Mouse (Mus musculus): ENCODE results near the gene Gm20518. TPM values are rescaled to one million over a fixed set of nuclear protein-coding genes. Genes with fewer than 3 reads are reported as not detected.

The Gm20518 gene
- polyA plus RNA-seq, 1 experiment = 0.08 TPM

- no peaks in the 10 kb centered on the region for H3K79me2 ChIP-seq (ENCODE audit: control insufficient read depth, insufficient read depth)
- H3K27me3 ChIP-seq (ENCODE audit: control insufficient read depth, insufficient read depth, insufficient read length) = no peaks in the 10 kb centered on the region
- H3ac ChIP-seq (ENCODE audit: control insufficient read depth, insufficient read length) = no peak within 1 kb of the TSS
- no peak within 1 kb of the TSS for H3K4me2 ChIP-seq (ENCODE audit: low read depth)
- no peak within 1 kb of the TSS for H3K4me3 ChIP-seq
- H3K36me3 ChIP-seq (ENCODE audit: control insufficient read depth, insufficient read depth) = peaks cover 8% of the 10 kb centered on the region
- no peak for TF ChIP-seq E2F4 (IDR thresholded peaks at IDR 0.05; ENCODE audit: insufficient read depth)
- TF ChIP-seq REST (IDR thresholded peaks at IDR 0.05; ENCODE audit: insufficient read depth, insufficient read length) = no peak
- no peak for TF ChIP-seq POLR2A (IDR thresholded peaks at IDR 0.05; ENCODE audit: insufficient read length, low read depth)
- TF ChIP-seq MYOG (IDR thresholded peaks at IDR 0.05; ENCODE audit: control insufficient read depth in 1 of 3, insufficient read depth in 1 of 3, insufficient read length in 2 of 3, low read depth in 2 of 3) = no peak
- no peak for TF ChIP-seq POLR2AphosphoS2 (IDR thresholded peaks at IDR 0.05; ENCODE audit: insufficient read length, low read depth)
- no peak for TF ChIP-seq USF1 (IDR thresholded peaks at IDR 0.05; ENCODE audit: low read depth)
- no peak for TF ChIP-seq CEBPB (IDR thresholded peaks at IDR 0.05; ENCODE audit: insufficient read depth, poor library complexity, severe bottlenecking)
- TF ChIP-seq TCF3 (IDR thresholded peaks at IDR 0.05; ENCODE audit: insufficient read length, low read depth) = no peak
Observed at GRCm38 (mm10) chr16:17898462-17898861, 7.0 kb upstream of the Gm20518 start, which contains the start of the genes Dgcr2 and Tssk2. Dgcr2 (minus strand) TSS chr16:17898562. Tssk2 (plus strand) TSS chr16:17898637.

DNA sequence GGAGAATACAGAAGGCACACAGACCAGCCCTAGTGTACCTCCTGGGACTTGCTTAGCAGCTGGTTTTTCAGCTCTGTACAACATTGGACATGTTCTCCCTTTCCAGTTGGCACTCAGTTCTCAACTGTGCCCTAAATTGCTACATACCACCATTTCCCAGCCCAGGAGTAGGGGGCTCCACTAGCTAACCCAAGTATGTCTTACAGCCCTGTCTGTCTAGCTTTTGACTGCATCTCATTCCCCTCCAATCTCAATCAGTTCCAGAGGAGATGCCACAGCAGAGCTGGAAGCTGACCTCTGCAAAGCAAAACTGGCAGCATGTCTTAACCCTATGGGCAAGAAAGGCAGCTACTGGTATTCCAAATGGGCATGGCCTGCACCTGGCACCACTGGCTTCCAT lies 4.6 kb upstream of the Gm20518 start:
- no peak overlapping the region for H3K4me2 ChIP-seq (ENCODE audit: low read depth)
- no peaks in the 10 kb centered on the region for H3K27me3 ChIP-seq (ENCODE audit: control insufficient read depth, insufficient read depth, insufficient read length)
- no peak overlapping the region for H3ac ChIP-seq (ENCODE audit: control insufficient read depth, insufficient read length)
- TF ChIP-seq SRF (IDR thresholded peaks at IDR 0.05; ENCODE audit: control insufficient read depth, insufficient read length, low read depth) = no peak
- no peak for TF ChIP-seq REST (IDR thresholded peaks at IDR 0.05; ENCODE audit: insufficient read depth, insufficient read length)
- no peak for TF ChIP-seq POLR2A (IDR thresholded peaks at IDR 0.05; ENCODE audit: insufficient read length, low read depth)
- no peak for TF ChIP-seq CEBPB (IDR thresholded peaks at IDR 0.05; ENCODE audit: insufficient read depth, poor library complexity, severe bottlenecking)
- TF ChIP-seq E2F4 (IDR thresholded peaks at IDR 0.05; ENCODE audit: insufficient read depth) = no peak
- TF ChIP-seq TCF12 (IDR thresholded peaks at IDR 0.05; ENCODE audit: insufficient read depth, poor library complexity, severe bottlenecking) = no peak
- no peak for TF ChIP-seq POLR2AphosphoS2 (IDR thresholded peaks at IDR 0.05; ENCODE audit: insufficient read length, low read depth)
- TF ChIP-seq MYOG (IDR thresholded peaks at IDR 0.05; ENCODE audit: control insufficient read depth in 1 of 3, insufficient read depth in 1 of 3, insufficient read length in 2 of 3, low read depth in 2 of 3) = no peak
- TF ChIP-seq USF1 (IDR thresholded peaks at IDR 0.05; ENCODE audit: low read depth) = no peak
- TF ChIP-seq MAX (IDR thresholded peaks at IDR 0.05; ENCODE audit: low read depth) = no peak
- no peak for TF ChIP-seq TCF3 (IDR thresholded peaks at IDR 0.05; ENCODE audit: insufficient read length, low read depth)
- no peak for TF ChIP-seq MYOD1 (IDR thresholded peaks at IDR 0.05; ENCODE audit: control insufficient read depth in 1 of 3, insufficient read length in 2 of 3, low read depth in 2 of 3)
- H3K79me2 ChIP-seq (ENCODE audit: control insufficient read depth, insufficient read depth) = no peaks in the 10 kb centered on the region
- peaks cover 5% of the 10 kb centered on the region for H3K36me3 ChIP-seq (ENCODE audit: control insufficient read depth, insufficient read depth)
- H3K4me3 ChIP-seq = no peak overlapping the region

DNA sequence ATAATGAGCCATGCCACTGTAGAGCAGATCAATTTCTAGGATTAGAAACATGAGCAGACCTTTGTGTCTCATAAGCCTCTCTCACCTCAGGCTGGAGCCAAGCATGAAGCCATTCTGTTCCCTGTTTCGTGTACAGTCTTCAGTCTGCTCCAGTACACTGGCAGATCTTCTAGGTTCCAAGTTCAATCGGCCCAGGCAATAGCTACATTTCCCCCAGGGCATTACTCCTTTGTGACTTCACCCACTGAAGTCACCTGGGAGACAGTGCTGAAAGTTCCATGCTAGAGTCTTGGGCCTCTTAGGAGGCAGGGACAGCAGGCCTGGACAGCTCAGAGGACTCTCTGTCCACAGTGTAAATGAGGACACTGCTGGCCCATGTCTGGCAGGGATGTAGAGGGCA lies 2.5 kb upstream of the Gm20518 start, which contains the start of gene Tssk1:
Gene Tssk1, plus strand, starts transcription at position 301 of the 400 bp plus-strand sequence.
- Histone ChIP-seq H3K36me3 (ENCODE audit: control insufficient read depth, insufficient read depth) (no peaks in the 10 kb centered on the region), H3K79me2 (ENCODE audit: control insufficient read depth, insufficient read depth) (peaks cover 20% of the 10 kb centered on the region), H3K4me3 (no peak within 1 kb of the TSS), H3ac (ENCODE audit: control insufficient read depth, insufficient read length) (no peak within 1 kb of the TSS), H3K27me3 (ENCODE audit: control insufficient read depth, insufficient read depth, insufficient read length) (no peaks in the 10 kb centered on the region), H3K4me2 (ENCODE audit: low read depth) (no peak within 1 kb of the TSS)
- TF ChIP-seq MAX (IDR thresholded peaks at IDR 0.05; ENCODE audit: low read depth) = no peak
- TF ChIP-seq E2F4 (IDR thresholded peaks at IDR 0.05; ENCODE audit: insufficient read depth) = no peak
- no peak for TF ChIP-seq REST (IDR thresholded peaks at IDR 0.05; ENCODE audit: insufficient read depth, insufficient read length)
- TF ChIP-seq SRF (IDR thresholded peaks at IDR 0.05; ENCODE audit: control insufficient read depth, insufficient read length, low read depth) = no peak
- TF ChIP-seq CEBPB (IDR thresholded peaks at IDR 0.05; ENCODE audit: insufficient read depth, poor library complexity, severe bottlenecking) = no peak

GRCm38 (mm10) chr16:17892606-17893005 lies 1.1 kb upstream of the Gm20518 start:
- H3K79me2 ChIP-seq (ENCODE audit: control insufficient read depth, insufficient read depth) = peaks cover 26% of the 10 kb centered on the region
- H3K27me3 ChIP-seq (ENCODE audit: control insufficient read depth, insufficient read depth, insufficient read length) = no peaks in the 10 kb centered on the region
- H3K4me2 ChIP-seq (ENCODE audit: low read depth) = no peak overlapping the region
- H3K36me3 ChIP-seq (ENCODE audit: control insufficient read depth, insufficient read depth) = no peaks in the 10 kb centered on the region
- TF ChIP-seq MYOD1 (IDR thresholded peaks at IDR 0.05; ENCODE audit: control insufficient read depth in 1 of 3, insufficient read length in 2 of 3, low read depth in 2 of 3) (no peak), POLR2AphosphoS2 (IDR thresholded peaks at IDR 0.05; ENCODE audit: insufficient read length, low read depth) (no peak), REST (IDR thresholded peaks at IDR 0.05; ENCODE audit: insufficient read depth, insufficient read length) (no peak), MAX (IDR thresholded peaks at IDR 0.05; ENCODE audit: low read depth) (no peak), E2F4 (IDR thresholded peaks at IDR 0.05; ENCODE audit: insufficient read depth) (no peak), TCF3 (IDR thresholded peaks at IDR 0.05; ENCODE audit: insufficient read length, low read depth) (no peak)
- no peak overlapping the region for H3ac ChIP-seq (ENCODE audit: control insufficient read depth, insufficient read length)
- no peak overlapping the region for H3K4me3 ChIP-seq

DNA sequence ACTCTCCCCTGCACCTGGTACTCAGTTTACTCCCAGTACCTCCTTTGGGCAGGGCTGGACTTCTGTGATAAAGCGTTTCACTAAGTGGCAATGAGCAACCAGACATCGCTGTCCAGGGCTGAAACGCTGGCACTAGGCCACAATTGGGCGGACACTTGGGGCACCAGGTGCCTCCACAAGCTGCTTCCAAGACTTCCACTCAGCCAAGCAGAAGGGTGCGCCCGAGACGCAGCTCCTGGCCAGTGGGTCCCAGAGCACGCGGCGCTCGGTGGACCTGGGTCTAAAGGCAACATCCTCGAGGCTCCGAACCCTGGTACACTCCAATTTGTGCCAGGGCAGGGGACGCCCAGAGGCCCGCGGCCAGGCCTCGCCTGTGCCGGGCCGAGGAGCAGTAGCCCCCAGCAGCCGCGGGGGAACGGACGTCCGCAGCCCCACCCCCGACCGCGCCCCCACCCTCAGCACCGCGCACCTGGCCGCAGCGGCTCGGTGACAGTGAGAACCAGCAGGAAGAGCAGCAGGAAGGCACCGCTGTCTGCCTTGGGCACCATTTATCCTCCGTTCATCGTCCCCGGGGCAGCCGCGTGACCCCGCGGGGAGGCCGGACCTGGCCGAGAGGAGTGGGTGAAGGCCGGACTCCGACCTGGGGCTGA lies 429 bp downstream of the Gm20518 start:
- Histone ChIP-seq H3K4me3 (peak overlapping the region; percentile 65), H3K4me2 (ENCODE audit: low read depth) (peak overlapping the region; percentile 97), H3K79me2 (ENCODE audit: control insufficient read depth, insufficient read depth) (peaks cover 41% of the 10 kb centered on the region), H3ac (ENCODE audit: control insufficient read depth, insufficient read length) (peak overlapping the region; percentile 58), H3K36me3 (ENCODE audit: control insufficient read depth, insufficient read depth) (no peaks in the 10 kb centered on the region), H3K27me3 (ENCODE audit: control insufficient read depth, insufficient read depth, insufficient read length) (no peaks in the 10 kb centered on the region)
- TF ChIP-seq MAX (IDR thresholded peaks at IDR 0.05; ENCODE audit: low read depth) (no peak), TCF3 (IDR thresholded peaks at IDR 0.05; ENCODE audit: insufficient read length, low read depth) (no peak), E2F4 (IDR thresholded peaks at IDR 0.05; ENCODE audit: insufficient read depth) (no peak), SRF (IDR thresholded peaks at IDR 0.05; ENCODE audit: control insufficient read depth, insufficient read length, low read depth) (no peak), MYOD1 (IDR thresholded peaks at IDR 0.05; ENCODE audit: control insufficient read depth in 1 of 3, insufficient read length in 2 of 3, low read depth in 2 of 3) (peak in 2 of 3 experiments; percentile 50 to 63), POLR2A (IDR thresholded peaks at IDR 0.05; ENCODE audit: insufficient read length, low read depth) (peak; percentile 49), USF1 (IDR thresholded peaks at IDR 0.05; ENCODE audit: low read depth) (no peak), TCF12 (IDR thresholded peaks at IDR 0.05; ENCODE audit: insufficient read depth, poor library complexity, severe bottlenecking) (no peak), REST (IDR thresholded peaks at IDR 0.05; ENCODE audit: insufficient read depth, insufficient read length) (peak; percentile 52), POLR2AphosphoS2 (IDR thresholded peaks at IDR 0.05; ENCODE audit: insufficient read length, low read depth) (no peak), MYOG (IDR thresholded peaks at IDR 0.05; ENCODE audit: control insufficient read depth in 1 of 3, insufficient read depth in 1 of 3, insufficient read length in 2 of 3, low read depth in 2 of 3) (peak in 1 of 3 experiments; percentile 66), CEBPB (IDR thresholded peaks at IDR 0.05; ENCODE audit: insufficient read depth, poor library complexity, severe bottlenecking) (no peak)
